Mouse (Mus musculus): Measurements from ENCODE around the gene Srarp.

Gene Srarp

DNA sequence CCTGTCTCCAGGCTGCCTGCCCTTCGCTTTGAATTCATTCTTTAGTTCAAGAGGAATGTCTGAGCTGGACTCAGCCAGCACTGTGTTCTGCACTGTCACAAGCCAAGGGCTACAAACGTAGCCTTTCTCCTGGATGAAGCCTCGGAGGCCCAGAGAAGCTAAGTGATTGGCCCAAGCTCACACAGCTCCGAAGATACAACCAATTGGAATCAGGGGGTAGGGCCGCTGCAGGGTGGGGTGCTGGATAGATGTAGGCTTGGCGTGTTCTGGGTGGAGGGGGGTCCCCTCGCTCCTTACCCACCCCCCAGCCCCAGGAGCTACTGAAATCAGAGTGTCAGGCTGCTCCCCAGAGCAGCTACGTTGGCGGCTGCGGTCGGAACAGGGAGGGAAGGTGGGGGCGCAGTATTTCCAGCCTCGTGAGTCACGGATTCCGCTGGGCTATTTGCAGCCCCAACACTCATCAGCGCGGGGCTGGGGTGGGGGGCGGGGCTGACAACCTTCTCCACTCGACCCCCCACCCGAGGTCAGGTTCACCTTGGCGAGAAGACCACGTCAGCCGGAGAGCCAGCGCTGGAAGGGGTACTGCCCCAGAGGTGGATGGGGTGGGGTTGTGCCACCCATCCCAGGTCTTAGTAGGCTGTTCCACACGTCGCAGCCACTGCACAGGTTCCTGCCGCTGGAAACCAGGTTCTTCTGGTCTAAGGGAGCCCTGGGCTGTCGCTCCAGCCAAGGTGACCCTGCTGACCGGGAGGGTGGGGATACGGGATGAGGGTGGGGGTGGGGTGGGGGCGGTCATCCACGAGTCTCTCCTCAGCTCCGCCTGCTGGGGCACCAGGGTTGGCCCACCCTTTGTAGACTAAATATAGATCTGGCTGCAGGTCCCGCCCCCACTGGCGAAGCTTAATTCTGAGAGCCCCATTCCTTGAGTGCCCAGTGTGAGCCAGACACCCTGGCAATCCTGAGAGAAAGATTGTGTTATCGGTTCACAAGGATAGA lies 10.1 kb downstream of the Srarp start:
- DNase-seq (ENCODE audit: low read depth, low spot score): peak; percentile 75

DNA sequence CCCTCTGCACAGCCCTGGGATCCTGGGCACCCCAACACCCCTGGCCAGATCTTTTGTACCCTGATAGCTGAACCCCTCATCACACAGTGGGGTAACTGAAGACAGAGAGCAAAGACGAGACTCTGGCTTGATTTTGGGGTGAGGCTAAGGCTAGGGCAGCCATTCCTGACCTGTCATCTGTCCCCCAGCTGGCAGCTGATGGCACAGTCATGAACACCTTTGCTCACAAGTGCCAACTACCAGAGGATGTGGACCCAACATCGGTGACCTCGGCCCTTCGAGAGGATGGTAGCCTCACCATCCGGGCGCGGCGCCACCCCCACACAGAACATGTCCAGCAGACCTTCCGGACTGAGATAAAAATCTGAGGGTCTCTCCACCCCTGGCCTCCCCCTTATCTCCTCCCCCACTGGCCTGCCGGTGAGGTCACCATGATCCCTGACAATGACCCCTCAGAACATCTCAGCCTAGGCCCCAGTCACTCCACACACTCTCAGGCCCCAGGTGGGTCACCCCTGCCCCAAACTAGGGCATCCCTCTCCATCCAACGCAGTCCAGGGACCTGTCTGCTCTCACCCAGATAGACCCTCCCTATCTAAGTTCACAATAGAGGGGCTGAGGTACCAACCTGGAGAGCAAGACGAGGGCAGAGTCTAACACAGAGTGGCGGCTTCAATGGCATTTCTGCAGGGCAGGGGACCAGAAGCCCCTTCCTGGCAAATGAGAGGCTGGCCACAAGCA lies 12.0 kb downstream of the Srarp start:
- DNase-seq (ENCODE audit: low read depth, low spot score): no peak

DNA sequence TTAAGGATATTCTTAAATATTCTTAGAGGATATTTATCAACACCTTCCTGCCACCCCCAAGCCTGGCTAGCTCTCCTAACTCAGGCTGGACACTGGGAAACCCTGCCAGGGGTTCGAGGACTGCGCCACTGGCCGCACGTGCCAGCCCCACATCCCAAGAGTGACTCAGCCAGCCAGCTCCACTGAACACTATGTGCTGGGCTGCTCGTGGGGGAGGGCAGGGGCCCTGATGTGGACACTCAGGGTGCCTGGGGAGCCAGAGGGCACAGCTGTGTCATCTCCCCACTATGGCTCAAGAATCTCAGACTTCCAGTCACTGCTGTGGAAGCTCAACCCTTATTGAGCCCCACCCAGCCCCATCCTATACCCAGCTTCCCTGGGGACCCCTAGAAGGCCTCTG lies 12.6 kb downstream of the Srarp start:
- no peak for DNase-seq (ENCODE audit: low read depth, low spot score)

DNA sequence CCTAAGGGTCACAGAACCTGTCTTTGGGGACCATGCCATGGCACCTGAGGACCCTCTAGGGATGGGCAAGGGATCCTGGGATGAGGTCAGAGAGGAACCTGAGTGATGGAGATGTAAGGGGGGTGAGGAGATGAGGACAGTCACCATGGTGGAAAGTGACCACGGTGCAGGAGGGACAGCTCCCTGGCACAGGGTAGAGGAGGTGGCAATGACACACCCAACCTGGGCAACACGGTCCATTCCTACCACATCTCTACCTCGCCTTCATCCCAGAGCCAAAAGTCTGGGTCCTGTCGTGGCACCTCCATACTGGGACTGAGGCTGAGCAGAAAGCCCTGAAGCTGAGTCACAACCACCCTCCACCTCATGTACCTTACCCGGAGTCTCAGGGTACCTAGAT lies 13.1 kb downstream of the Srarp start:
- DNase-seq (ENCODE audit: low read depth, low spot score): no peak

DNA sequence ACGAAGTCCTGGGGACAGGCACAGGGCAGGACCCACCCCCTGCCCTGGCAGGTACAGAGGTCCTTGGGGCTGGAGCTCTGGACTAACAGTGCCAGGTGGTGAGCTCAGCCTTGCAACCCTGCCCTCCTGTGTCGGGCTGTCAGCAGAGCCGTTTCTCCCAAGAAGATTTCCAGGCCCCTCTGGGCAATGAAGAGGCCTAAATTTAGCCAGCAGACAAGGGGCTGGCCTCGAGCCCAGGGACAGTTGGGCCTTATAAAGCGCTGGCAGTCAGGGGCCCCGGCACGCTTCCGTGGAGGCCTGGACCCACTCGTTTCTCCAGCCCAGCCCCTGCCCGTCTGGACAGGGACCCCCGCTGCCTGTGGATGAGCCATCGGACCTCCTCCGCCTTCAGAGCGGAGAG lies 14.5 kb downstream of the Srarp start:
- peak; percentile 76 for DNase-seq (ENCODE audit: low read depth, low spot score)

DNA sequence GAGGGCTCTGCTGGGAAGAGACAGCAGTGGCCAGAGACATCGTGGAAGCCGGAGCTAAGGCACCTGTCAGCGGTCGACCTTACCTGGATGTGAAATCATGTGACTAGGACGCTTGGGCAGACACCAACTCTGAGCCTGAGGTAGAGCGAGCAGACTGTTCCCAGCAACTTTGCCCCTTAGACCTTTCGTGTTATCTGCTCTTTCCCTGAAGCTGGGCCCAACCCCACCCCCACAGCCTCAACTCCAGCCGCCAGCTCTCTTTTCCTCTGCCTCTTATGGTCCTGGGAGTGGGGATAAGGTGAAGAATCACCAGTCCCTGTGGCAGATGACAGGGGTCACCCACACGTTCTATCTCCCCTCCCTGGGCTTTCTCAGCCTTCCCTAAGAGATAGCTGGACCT lies 15.0 kb downstream of the Srarp start:
- DNase-seq (ENCODE audit: low read depth, low spot score): no peak

DNA sequence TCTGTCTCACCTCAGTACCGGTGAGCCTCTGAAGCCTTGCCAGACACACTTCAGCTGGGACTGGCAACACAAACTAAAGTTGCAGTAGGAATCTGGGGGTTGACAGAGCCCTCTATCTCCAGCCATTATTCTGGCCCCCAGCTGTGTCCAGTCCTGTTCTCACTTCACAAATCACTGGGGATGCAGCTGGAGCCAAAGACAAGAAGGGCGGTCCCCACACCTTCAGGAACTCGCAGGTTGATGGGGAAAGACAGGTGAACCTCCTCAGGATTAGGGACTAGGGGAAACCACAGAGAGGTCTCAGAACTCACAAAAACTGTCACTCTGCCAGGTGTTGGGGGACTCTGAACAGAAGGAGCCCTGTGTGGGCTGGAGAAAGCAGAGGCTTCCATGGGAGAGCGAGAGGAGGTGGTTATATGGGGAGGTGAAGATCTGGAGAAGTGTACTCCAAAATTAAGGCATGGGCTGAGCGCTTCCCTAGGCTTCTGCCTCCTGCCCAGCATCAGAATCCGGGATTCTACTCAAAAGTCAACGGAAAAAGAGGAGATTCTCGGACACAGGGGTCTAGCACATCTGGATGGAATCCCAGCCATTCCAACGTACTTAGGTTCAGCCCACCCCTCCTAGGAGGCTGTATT lies 15.6 kb downstream of the Srarp start, which contains the start of gene Hspb7:
Hspb7 (plus strand) TSS at position 588 of the 638 bp plus-strand sequence.
- no peak for DNase-seq (ENCODE audit: low read depth, low spot score)

DNA sequence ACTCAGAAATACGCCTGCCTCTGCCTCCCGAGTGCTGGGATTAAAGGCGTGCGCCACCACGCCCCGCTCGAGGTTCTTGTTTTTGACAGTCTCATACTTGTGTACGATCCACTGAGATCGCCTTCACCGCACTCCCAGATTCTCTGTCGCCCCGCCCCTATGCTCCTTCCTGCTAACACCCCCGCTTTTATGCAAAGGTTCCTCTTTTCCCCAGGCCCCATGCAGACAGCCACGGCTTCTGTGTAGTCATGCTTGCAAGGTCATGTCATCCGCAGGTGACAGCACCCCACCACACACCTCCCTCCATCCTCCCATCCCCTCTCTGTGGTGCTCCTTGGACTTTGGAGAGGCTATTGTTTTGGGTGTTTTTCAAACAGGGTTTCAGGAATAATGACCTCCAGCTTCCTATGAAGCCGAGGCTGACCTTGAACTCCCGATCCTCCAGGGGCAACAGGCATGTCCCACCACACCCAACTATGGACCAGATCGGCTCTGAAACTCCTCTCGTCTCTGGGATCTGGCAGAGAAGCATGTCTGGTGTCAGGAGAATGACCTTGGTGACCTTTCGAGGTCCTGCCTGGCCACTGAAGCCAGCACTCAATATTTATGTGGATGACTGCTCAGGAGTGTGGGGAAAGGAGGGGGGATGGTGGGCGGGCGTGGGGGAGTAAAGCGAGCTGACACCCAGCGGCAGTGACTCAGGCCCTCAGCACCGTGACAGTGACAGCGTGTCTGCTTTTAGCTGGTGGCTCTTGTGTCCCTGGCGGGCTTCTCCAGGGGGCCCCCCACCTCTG lies 16.3 kb downstream of the Srarp start:
- DNase-seq (ENCODE audit: low read depth, low spot score): no peak

DNA sequence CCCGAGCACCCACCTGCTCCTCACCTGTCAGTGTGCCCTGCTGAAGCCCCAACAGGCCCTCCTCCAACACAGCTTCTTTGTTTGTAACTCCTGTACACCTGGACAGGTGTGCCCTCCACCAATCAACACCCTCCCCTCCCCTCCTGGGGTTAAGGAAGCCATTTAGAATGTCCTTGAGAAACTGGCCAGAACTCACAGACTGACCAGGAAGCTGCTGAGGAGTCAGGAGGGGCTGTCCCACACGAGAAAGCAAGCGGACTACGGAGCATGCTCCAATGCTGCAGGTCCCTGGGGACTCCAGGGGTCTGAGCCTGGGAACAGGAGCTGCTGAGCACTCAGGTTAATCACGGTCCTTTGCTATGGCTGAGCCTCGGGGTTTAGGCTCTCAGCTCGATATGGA lies 20.0 kb downstream of the Srarp start, which contains the start of gene Clcnkb:
Clcnkb (minus strand) TSS at position 91 of the 400 bp plus-strand sequence.
- no peak for DNase-seq (ENCODE audit: low read depth, low spot score)

DNA sequence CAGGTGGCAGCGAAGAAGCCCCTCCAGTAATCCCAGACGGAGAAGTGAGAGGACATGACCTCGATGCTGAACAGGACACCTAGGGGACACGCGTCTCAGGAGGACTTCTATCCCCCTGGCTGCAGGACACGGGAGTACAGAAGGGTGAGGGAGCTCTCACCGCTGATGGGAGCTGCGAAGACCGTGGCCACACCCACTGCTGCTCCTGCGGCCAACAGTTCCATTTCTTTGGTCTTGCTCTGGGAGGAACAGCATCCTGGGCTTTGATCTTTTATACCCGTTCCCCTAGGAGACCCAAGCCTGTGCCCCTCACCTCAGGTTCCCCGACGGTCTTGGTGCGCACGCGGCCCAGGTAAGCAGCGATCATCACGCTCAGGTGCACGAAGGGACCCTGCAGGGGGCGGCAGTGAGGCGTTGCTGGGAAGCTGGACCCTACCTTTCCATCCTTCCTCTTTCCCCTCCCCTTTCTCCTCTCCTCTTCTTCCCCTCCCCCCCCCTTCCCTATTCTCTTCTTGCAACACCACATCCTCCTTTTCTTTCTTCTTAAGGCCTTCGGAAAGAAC lies 24.4 kb downstream of the Srarp start:
- no peak for DNase-seq (ENCODE audit: low read depth, low spot score)

DNA sequence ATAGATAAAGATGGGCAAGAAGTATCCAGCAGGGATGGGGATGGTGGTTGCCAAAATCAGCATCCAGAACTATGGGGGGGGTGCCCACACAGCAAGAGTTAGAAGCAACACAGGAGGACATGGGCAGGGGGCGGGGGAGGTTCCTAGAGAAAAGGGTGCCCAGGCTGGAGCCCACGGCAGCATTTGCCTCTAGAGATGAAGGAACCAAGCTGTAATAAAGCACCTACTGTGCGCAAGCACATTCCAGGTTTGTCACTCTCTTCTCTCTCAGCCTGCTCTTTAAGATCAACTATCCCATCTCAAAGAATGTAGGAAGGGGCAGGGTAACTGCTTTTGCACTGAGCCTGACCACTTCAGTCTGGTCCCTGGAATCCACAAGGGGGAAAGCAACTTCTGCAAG lies 27.3 kb downstream of the Srarp start:
- DNase-seq (ENCODE audit: low read depth, low spot score): no peak

DNA sequence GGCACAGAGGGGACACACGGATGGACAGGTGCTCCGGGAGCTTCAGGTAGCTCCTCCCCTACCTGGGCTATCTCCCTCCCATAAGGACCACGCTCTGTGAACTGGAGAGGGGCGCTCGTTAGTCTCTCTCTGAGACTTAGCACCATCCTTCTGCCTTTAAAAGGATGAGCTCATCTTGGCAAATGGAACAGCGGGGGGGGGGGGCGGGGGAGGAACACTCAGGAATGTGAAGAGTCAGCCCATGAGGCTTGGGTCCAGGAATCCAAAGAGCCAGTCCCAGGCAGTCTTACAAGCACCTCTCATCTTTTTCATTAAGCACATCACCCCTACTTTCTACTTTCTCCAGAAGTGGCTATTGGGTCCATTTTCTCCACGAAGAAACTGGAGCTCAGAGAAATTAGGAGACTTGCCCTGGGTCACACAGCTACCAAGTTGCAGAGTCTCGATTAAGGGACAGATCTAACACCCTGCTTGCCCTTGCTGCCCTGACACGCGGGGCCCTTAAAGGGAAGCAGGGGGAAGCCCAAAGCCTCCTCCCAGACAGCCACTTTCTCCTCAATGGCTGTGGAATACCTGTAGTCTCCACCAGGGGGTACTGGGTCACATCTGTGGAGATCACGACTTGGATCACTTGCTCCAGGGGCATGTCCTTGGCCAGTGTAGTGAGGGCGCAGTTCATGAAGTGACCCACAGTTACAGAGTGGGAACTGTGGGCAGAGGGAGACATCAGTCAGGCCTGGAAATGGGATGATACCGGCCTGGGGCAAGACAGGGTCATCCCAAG lies 29.2 kb downstream of the Srarp start:
- DNase-seq (ENCODE audit: low read depth, low spot score): peak; percentile 51

DNA sequence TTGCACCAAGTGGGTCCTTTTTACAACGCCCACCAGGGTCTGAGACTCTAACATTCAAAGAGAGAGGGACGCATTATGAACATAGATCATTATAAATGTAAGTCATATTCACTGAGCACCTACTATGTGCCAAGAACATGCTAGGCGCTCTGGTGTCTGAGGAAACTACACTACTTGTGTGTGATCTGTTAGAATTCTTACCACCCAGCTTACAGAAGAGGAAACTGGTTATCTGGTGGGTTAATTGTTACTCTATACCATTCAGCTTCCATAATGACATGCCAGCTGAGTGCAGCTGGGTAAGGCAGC lies 30.6 kb downstream of the Srarp start:
- DNase-seq (ENCODE audit: low read depth, low spot score): no peak

DNA sequence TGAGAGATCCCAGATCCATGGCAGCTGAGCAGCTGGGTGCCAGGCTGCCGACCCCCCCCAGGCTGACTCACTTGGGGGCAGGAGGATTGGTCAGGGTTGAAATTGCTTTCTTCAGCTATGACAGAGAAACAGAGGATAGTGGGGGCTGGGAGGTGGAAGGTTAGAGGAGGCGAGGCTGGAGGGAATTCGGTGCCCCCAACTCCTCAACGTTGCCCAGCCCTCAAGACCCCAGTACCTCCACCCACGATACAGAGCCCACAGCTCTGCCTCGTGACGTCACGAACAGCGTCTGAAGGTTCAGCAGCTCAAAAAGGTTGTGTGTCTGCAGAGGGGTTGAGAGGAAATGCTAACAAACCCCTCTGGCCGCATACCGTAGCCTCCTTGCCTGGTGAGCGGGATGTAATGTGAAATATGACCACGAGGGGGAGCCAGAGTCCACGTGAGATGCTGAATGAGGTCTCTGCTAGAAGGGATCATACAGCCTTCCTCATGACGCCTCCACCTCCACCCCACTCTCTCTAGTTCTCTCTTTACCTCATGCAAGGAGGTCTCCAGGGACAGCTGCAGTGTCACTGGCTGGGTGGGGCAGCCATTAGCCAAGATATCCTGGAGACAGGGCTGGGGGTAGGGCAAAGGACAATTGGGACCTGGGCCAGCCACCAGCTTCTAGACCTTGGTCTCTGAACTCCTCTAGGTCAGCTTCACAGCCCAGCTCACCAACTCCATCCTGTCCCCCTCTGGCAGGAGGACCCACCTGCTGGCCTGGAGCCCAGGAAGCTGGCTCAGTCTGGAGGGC lies 31.2 kb downstream of the Srarp start:
- peak; percentile 80 for DNase-seq (ENCODE audit: low read depth, low spot score)

DNA sequence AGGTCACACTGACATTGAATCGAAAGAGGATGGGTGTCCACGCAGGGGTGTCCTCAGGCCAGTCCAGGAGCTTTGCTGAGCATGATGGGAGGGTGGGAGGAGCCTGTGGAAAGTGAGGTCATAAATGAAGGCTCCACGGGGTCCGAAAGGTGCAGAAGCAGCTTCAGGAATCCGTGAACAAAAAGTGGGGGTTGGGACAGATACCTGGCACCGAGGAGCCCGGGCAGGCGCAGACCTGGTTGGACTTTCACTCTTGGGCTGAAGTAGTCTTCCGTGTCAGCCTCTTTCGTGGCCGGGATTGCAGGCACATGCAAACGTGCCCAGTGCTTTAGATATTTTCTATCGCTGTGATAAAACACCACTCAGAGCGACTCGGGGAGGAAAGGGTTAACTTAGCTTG lies 35.7 kb downstream of the Srarp start:
- no peak for DNase-seq (ENCODE audit: low read depth, low spot score)

DNA sequence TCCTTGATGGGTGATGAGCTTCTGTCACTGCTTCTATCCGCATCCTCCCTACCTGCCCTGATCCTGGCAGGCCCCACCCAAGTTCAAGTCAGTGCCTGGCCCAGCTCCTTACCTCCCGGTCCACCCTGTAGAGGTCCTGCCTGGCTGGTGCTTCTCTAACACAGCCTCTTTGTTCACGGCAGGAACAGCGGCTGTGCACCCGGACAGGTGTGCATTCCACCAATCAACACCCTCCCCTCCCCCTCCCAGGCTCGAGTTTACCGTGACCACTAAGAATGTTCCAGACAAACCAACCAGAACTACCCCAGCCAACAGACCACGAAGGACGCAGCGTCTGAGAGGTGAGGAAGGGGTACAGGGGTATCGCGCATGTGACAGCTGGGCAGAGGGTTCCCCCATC lies 37.4 kb downstream of the Srarp start, which contains the start of gene Clcnka:
Clcnka (minus strand) TSS at position 180 of the 400 bp plus-strand sequence.
- DNase-seq (ENCODE audit: low read depth, low spot score): no peak

DNA sequence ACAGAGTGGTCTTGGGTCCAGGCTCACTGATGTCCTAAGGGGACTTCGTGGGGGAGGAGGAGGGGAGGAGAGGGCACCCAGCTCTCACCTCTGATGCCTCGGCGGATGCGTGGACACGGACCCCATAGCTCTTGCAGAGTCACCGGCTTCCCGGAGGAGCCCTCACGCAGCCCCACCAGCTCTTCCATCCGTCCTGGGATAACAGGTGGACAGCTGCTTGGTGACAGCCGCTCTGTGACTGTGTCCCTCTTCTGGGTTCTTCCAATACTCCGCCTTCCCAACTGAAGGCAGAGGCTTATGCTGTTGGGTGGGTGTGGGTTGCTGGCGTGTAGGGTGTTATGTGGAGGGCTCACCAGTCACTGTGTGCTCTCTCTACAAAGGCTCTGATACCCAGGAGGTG lies 38.0 kb downstream of the Srarp start:
- DNase-seq (ENCODE audit: low read depth, low spot score): no peak

DNA sequence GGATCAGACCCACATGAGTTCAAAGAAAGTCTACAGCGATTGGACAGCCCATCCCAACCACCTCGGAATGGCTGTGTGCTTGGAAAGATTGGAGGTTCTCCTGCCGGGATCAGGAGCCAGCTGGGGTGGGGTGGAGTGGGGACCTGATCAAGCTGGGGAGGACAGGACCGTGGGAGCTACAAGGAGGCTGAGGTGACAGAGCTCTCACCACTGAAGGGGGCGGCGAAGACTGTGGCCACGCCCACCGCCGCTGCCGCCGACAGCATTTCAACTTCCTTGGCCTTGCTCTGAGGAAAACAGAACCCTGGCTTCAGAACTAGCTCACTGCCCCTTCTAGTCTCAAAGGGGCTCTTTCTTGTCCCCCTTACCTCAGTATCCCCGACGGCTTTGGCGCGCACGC lies 41.2 kb downstream of the Srarp start:
- no peak for DNase-seq (ENCODE audit: low read depth, low spot score)

DNA sequence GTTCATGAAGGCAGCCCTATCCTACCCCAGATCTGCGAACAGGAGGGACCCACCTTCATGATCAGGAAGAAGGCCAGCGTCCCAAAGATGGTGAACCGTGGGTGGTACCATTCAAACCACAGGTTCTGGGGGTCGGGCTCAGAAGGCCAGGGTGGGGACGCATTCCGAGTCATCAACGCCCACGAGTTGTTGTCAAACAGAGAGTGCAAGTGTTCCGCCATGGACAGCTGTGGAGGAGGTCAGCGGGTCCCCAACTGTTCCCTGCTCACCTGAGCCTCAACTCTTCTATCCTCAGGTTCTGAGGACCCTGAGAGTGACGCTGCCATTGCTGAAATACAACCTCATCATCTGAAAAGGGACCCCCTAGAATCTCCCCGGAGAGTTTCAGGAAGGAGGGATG lies 44.6 kb downstream of the Srarp start:
- DNase-seq (ENCODE audit: low read depth, low spot score): no peak

Data from skeletal muscle tissue, adult 2 months (tissue).